Mouse (Mus musculus) lung, embryonic 14.5 days (tissue): Measurements from ENCODE around the gene Peg3. TPM values are rescaled to one million over a fixed set of nuclear protein-coding genes. Genes with fewer than 3 reads are reported as not detected.
A peak's percentile ranks its signal among the peaks of the same experiment; 100 is the strongest.

Experiments
- ATAC-seq: fragments of 200-750 bp; cut with Nextera tagmentation; 2 replicates; pipeline ENCODE4 v1.8.0; 2017; ENCODE audit warnings: mild to moderate bottlenecking, moderate TSS enrichment, moderate library complexity; ENCODE audit not compliant: insufficient read depth
- DNase-seq: peaks from one replicate; pipeline ENCODE4 v3.0.0-alpha.2; 2015
- H3K27ac ChIP-seq: fragments of 300-500 bp; sonication (generic); 2 replicates; pipeline ENCODE4 v1.5.1; 2014; ENCODE audit warnings: low read depth, mild to moderate bottlenecking, moderate library complexity
- H3K27me3 ChIP-seq: fragments of 300-500 bp; sonication (generic); 2 replicates; pipeline ENCODE4 v1.6.1; 2014; ENCODE audit warnings: low read length, control low read depth; ENCODE audit not compliant: insufficient read depth
- H3K36me3 ChIP-seq: fragments of 300-500 bp; sonication (generic); 2 replicates; pipeline ENCODE4 v1.6.1; 2014; ENCODE audit warnings: control low read depth; ENCODE audit not compliant: insufficient read depth
- H3K4me1 ChIP-seq: fragments of 300-500 bp; sonication (generic); 2 replicates; pipeline ENCODE4 v1.6.1; 2014; ENCODE audit warnings: antibody characterized with exemption, control low read depth; ENCODE audit not compliant: insufficient read depth
- H3K4me2 ChIP-seq: fragments of 300-500 bp; sonication (generic); 2 replicates; pipeline ENCODE4 v1.6.1; 2014; ENCODE audit warnings: mild to moderate bottlenecking
- H3K4me3 ChIP-seq: fragments of 300-500 bp; sonication (generic); 2 replicates; pipeline ENCODE4 v1.5.1; 2014; ENCODE audit warnings: low read depth, low read length
- H3K9ac ChIP-seq: fragments of 300-500 bp; sonication (generic); 2 replicates; pipeline ENCODE4 v1.6.1; 2014
- H3K9me3 ChIP-seq: fragments of 300-500 bp; sonication (generic); 2 replicates; pipeline ENCODE4 v1.6.1; 2016; ENCODE audit warnings: low read depth, low read length, control low read depth
- CTCF ChIP-seq: IDR thresholded peaks from 2 replicates; pipeline ENCODE4 v1.5.1; 2016; ENCODE audit warnings: antibody characterized with exemption, low read depth
- WGBS: fragments of 180-500 bp; shearing (Covaris S2); extraction: QIAGEN DNeasy Blood & Tissue Kit; methylation state at CpG from one replicate; pipeline ENCODE4 v1.1.7; 2014; 5-methylcytosine and 5-hydroxymethylcytosine counted together
- polyA plus RNA-seq: library from polyadenylated mRNA; unstranded; fragments of >200 nt; fragmentation: Nextera tagmentation; extraction: Ambion mirVana; gene quantifications from 2 replicates; pipeline ENCODE4 v1.2.1, GENCODE M21; 2014

Gene Peg3
- polyA plus RNA-seq, 1 experiment from 2014 or later: 173 TPM

DNA sequence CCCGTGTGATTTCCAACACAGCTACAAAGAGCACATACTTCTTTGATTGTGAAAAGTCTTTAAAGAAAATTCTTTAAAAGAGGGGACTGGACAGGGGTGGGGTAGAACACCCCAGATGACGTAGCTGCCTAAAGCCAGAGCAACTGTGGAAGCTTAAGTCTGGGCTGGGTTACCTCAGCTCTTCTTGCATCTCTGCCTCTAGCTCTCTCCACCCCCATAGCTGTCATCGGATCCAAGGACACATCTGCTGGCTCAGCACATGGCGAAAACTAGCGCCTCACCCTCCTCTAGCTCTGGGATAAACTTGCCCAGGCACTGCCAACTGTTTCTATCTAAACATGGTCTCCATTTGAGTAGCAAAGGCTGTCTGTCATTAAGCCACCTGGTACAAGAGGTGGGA, 35.0 kb upstream of the Peg3 start:
- no peaks in the 10 kb centered on the region for H3K9me3 ChIP-seq
- H3K36me3 ChIP-seq: no peaks in the 10 kb centered on the region; the same call in 1 of the 2 replicates
- ATAC-seq (peak; percentile 70), DNase-seq (peak; percentile 44)
- WGBS: 19% methylated on average over 5 of the region's 5 CpGs
- TF ChIP-seq CTCF: no peak
- 0 out of 2 replicates have a peak overlapping the region, but pooled peaks have one; percentile 1 for H3K27ac ChIP-seq
- H3K4me3 ChIP-seq: no peak overlapping the region
- H3K9ac ChIP-seq: no peak overlapping the region
- no peak overlapping the region for H3K4me2 ChIP-seq
- peaks cover 5% of the 10 kb centered on the region for H3K4me1 ChIP-seq
- no peaks in the 10 kb centered on the region for H3K27me3 ChIP-seq

GRCm38 (mm10) chr7:6760170-6760569, 29.9 kb upstream of the Peg3 start:
- TF ChIP-seq CTCF: no peak
- Histone ChIP-seq H3K4me2 (no peak overlapping the region), H3K9ac (no peak overlapping the region), H3K36me3 (no peaks in the 10 kb centered on the region), H3K9me3 (no peaks in the 10 kb centered on the region), H3K27ac (no peak overlapping the region), H3K4me1 (no peaks in the 10 kb centered on the region), H3K27me3 (no peaks in the 10 kb centered on the region), H3K4me3 (no peak overlapping the region)
- ATAC-seq (no peak), DNase-seq (no peak)
- 62% methylated on average over 6 of the region's 6 CpGs for WGBS

GRCm38 (mm10) chr7:6759698-6760097, 29.5 kb upstream of the Peg3 start:
- H3K4me1 ChIP-seq: no peaks in the 10 kb centered on the region
- no peak for DNase-seq
- H3K27me3 ChIP-seq: no peaks in the 10 kb centered on the region
- no peak overlapping the region for H3K27ac ChIP-seq
- ATAC-seq: no peak
- no peak overlapping the region for H3K4me3 ChIP-seq
- H3K9me3 ChIP-seq: no peaks in the 10 kb centered on the region
- H3K4me2 ChIP-seq: no peak overlapping the region
- 74% methylated on average over 12 of the region's 12 CpGs for WGBS
- H3K9ac ChIP-seq: no peak overlapping the region
- H3K36me3 ChIP-seq: no peaks in the 10 kb centered on the region
- no peak for TF ChIP-seq CTCF

- ATAC-seq (no peak), DNase-seq (no peak)
- WGBS: 68% methylated on average over 4 of the region's 4 CpGs
- Histone ChIP-seq H3K9ac (no peak overlapping the region), H3K4me2 (no peak overlapping the region), H3K36me3 (no peaks in the 10 kb centered on the region), H3K4me1 (no peaks in the 10 kb centered on the region), H3K27ac (no peak overlapping the region), H3K4me3 (no peak overlapping the region), H3K9me3 (no peaks in the 10 kb centered on the region), H3K27me3 (no peaks in the 10 kb centered on the region)
- TF ChIP-seq CTCF: no peak
Observed at GRCm38 (mm10) chr7:6756777-6757291, 26.6 kb upstream of the Peg3 start.

DNA sequence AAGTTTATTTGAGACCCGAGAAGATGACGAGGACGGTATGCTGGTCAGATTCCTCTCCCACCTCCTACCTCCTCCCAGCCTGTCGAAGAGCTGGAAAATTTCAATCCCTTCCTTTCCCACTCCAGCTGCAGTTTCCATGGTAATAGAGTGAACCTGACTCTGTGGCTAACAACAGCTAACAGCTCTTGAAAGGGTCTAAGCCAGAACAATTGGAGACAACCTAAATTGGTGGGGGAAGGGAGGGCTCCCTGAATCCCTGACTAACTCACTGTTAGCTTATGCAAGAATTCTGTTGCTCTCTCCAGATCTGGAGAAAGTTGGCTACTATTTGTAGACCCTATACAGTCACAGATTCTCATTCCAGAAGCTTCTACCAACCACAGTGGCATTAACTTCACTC, 23.2 kb upstream of the Peg3 start:
- H3K9me3 ChIP-seq: no peaks in the 10 kb centered on the region
- no peak overlapping the region for H3K9ac ChIP-seq
- TF ChIP-seq CTCF: no peak
- H3K27me3 ChIP-seq: no peaks in the 10 kb centered on the region
- H3K4me2 ChIP-seq: no peak overlapping the region
- no peak overlapping the region for H3K4me3 ChIP-seq
- H3K36me3 ChIP-seq: no peaks in the 10 kb centered on the region
- WGBS: 17% methylated on average over 4 of the region's 4 CpGs
- H3K4me1 ChIP-seq: no peaks in the 10 kb centered on the region
- ATAC-seq (peak; percentile 71), DNase-seq (peak; percentile 47)
- H3K27ac ChIP-seq: no peak overlapping the region

GRCm38 (mm10) chr7:6749196-6749595, 19.0 kb upstream of the Peg3 start:
- no peak for ATAC-seq
- Histone ChIP-seq H3K36me3 (no peaks in the 10 kb centered on the region), H3K27me3 (no peaks in the 10 kb centered on the region), H3K9ac (no peak overlapping the region), H3K9me3 (no peaks in the 10 kb centered on the region), H3K4me1 (no peaks in the 10 kb centered on the region), H3K27ac (no peak overlapping the region), H3K4me2 (no peak overlapping the region), H3K4me3 (no peak overlapping the region)
- DNase-seq: no peak
- TF ChIP-seq CTCF: no peak
- 75% methylated on average over 7 of the region's 7 CpGs for WGBS

- ATAC-seq: peak; percentile 69; the same call in 1 of the 2 replicates
- H3K4me1 ChIP-seq: no peaks in the 10 kb centered on the region
- H3K4me2 ChIP-seq: no peak overlapping the region
- no peak overlapping the region for H3K9ac ChIP-seq
- peak overlapping the region; percentile 32; the same call in 1 of the 2 replicates for H3K27ac ChIP-seq
- 28% methylated on average over 10 of the region's 10 CpGs for WGBS
- TF ChIP-seq CTCF: no peak
- H3K4me3 ChIP-seq: no peak overlapping the region
- H3K27me3 ChIP-seq: no peaks in the 10 kb centered on the region
- no peaks in the 10 kb centered on the region for H3K36me3 ChIP-seq
- no peaks in the 10 kb centered on the region for H3K9me3 ChIP-seq
- peak; percentile 39 for DNase-seq
Observed at GRCm38 (mm10) chr7:6744281-6744904, 14.2 kb upstream of the Peg3 start.
